Mouse (Mus musculus): ENCODE measurements around the gene Wbp4.

DNA sequence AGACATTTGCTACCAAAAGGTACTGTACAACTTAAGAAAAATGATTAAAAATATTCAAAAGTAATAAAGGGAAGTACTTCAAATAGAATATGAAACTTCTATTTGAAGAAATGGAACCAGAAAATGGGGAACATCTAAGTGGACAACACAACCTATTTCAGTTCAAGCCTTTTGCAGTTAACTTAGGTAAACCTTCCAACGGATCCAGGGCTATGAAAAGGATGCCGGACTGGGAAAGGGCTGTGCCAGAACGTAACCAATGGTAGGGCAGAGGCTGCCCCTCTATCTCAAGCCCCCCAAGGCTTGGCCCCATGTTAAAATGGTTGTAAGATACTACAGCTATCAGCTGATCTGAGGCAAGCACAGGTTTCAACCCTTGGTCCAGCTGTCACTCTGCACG lies 20.3 kb downstream of the Wbp4 start:
- no peak for TF ChIP-seq POLR2A (IDR thresholded peaks at IDR 0.05; ENCODE audit: extremely low read depth, insufficient read depth, low read length)
- TF ChIP-seq CTCF (IDR thresholded peaks at IDR 0.05; ENCODE audit: low read depth, low read length): no peak
